Mouse (Mus musculus): ENCODE results near the gene Zfp335. TPM values are rescaled to one million over a fixed set of nuclear protein-coding genes. Genes with fewer than 3 reads are reported as not detected.

Gene Zfp335
- polyA plus RNA-seq, 1 experiment from 2014 or later = 8.0 TPM

DNA sequence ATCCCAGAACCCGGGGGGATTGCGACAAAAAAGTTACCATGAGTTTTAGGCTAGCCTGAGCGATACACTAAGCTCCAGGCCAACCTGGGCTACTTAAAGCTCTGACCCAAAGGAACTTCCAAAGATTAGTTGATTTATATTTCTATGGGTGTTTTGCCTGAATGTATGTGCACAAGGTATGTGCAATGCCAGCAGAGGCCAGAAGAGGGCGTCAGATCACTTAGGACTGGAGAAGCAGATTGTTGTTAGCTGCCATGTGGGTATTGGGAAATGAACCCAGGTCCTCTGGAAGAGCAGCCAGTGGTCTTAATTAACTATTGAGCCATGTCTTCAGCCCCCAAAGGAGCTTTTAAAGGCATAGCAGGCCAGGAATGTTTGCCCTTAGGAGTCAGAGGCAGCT, 40.2 kb upstream of the Zfp335 start:
- ATAC-seq (replicated peaks; ENCODE audit: insufficient number of reproducible peaks, low FRiP score, low TSS enrichment, low read depth) = no peak
- no peak overlapping the region for H3K9ac ChIP-seq (replicated peaks; ENCODE audit: low read length)
- H3K27ac ChIP-seq (replicated peaks; ENCODE audit: low read depth, low read length) = no peak overlapping the region
- WGBS = 78% methylated on average over 4 of the region's 4 CpGs
- H3K4me2 ChIP-seq (ENCODE audit: low read depth, low read length) = no peak overlapping the region
- H3K4me1 ChIP-seq (ENCODE audit: control insufficient read depth, insufficient read depth, low read length) = 0 out of 2 replicates have a peak, but pooled peaks cover 2% of the 10 kb centered on the region
- no peak overlapping the region for H3K4me3 ChIP-seq (ENCODE audit: low read depth, low read length)
- no peaks in the 10 kb centered on the region for H3K36me3 ChIP-seq (replicated peaks; ENCODE audit: control insufficient read depth, insufficient read depth, low read depth, low read length)
- DNase-seq (ENCODE audit: low spot score) = no peak
- H3K27me3 ChIP-seq (ENCODE audit: control insufficient read depth, insufficient read depth, low read length) = peaks cover 55% of the 10 kb centered on the region
- H3K9me3 ChIP-seq (replicated peaks; ENCODE audit: control insufficient read depth, low read length) = no peaks in the 10 kb centered on the region; the same call in 1 of the 2 replicates

DNA sequence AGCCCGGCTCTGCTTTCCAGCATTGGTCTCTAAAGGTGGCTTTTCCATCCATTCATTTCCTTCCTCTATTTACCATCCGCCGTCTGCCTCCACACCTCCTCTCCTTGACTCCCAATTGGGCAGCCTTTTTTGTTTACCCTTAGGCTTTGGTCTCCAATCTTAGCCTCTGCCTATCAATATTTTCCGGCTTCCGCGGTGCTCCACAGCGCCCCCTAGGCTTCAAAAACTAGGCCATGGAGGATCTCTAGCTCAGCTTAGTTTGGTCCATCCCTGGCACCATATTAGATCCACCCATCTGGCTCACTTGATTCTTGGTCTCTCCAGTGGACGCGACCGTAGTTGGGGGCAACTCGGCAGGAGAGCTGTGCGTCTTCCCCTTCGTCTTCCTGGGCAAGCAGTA, 38.9 kb upstream of the Zfp335 start:
- Histone ChIP-seq H3K4me1 (ENCODE audit: control insufficient read depth, insufficient read depth, low read length) (0 out of 2 replicates have a peak, but pooled peaks cover 2% of the 10 kb centered on the region), H3K4me2 (ENCODE audit: low read depth, low read length) (no peak overlapping the region), H3K27ac (replicated peaks; ENCODE audit: low read depth, low read length) (no peak overlapping the region), H3K36me3 (replicated peaks; ENCODE audit: control insufficient read depth, insufficient read depth, low read depth, low read length) (no peaks in the 10 kb centered on the region), H3K9ac (replicated peaks; ENCODE audit: low read length) (no peak overlapping the region), H3K9me3 (replicated peaks; ENCODE audit: control insufficient read depth, low read length) (no peaks in the 10 kb centered on the region), H3K27me3 (ENCODE audit: control insufficient read depth, insufficient read depth, low read length) (peaks cover 55% of the 10 kb centered on the region), H3K4me3 (ENCODE audit: low read depth, low read length) (no peak overlapping the region)
- 22% methylated on average over 13 of the region's 13 CpGs for WGBS
- DNase-seq (ENCODE audit: low spot score) = peak; percentile 30
- no peak for ATAC-seq (replicated peaks; ENCODE audit: insufficient number of reproducible peaks, low FRiP score, low TSS enrichment, low read depth)

DNA sequence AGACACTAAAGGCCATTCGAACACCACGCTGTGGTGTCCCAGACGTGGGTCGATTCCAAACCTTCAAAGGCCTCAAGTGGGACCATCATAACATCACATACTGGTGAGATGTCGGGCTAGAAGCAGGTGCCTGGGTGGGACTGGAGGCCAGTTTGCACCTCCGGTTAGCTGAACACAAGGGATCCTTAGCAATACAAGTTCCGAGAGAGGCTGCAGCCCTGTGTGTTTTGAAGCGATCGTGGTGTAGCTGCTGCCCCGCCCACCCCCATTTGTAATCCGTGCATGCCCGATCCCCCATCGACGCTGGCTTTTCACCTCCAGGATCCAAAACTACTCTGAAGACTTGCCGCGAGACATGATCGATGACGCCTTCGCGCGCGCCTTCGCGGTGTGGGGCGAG, 37.4 kb upstream of the Zfp335 start:
- Histone ChIP-seq H3K36me3 (replicated peaks; ENCODE audit: control insufficient read depth, insufficient read depth, low read depth, low read length) (no peaks in the 10 kb centered on the region), H3K27me3 (ENCODE audit: control insufficient read depth, insufficient read depth, low read length) (peaks cover 53% of the 10 kb centered on the region), H3K4me2 (ENCODE audit: low read depth, low read length) (no peak overlapping the region; the same call in 1 of the 2 replicates), H3K9me3 (replicated peaks; ENCODE audit: control insufficient read depth, low read length) (no peaks in the 10 kb centered on the region), H3K9ac (replicated peaks; ENCODE audit: low read length) (no peak overlapping the region; the same call in 1 of the 2 replicates), H3K4me3 (ENCODE audit: low read depth, low read length) (no peak overlapping the region), H3K4me1 (ENCODE audit: control insufficient read depth, insufficient read depth, low read length) (0 out of 2 replicates have a peak, but pooled peaks cover 2% of the 10 kb centered on the region), H3K27ac (replicated peaks; ENCODE audit: low read depth, low read length) (no peak overlapping the region)
- DNase-seq (ENCODE audit: low spot score) (no peak), ATAC-seq (replicated peaks; ENCODE audit: insufficient number of reproducible peaks, low FRiP score, low TSS enrichment, low read depth) (no peak)
- WGBS = 9% methylated on average over 25 of the region's 25 CpGs

DNA sequence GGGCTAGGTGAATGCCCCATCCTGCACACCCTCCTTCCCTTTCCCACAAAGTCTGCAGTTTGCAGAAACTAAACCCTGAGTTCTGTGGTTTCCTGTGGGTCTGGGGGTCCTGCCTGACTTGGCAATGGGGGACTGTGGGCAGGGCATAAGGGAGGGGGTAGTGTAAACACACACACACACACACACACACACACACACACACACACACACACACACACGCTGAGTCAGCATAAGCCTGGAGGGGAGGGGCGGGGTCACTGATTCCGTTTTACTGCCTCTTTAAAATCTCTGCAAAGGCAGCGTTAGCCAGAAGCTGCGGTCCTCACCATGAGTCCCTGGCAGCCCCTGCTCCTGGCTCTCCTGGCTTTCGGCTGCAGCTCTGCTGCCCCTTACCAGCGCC, 36.4 kb upstream of the Zfp335 start:
- WGBS = 6% methylated on average over 7 of the region's 7 CpGs
- H3K36me3 ChIP-seq (replicated peaks; ENCODE audit: control insufficient read depth, insufficient read depth, low read depth, low read length) = no peaks in the 10 kb centered on the region
- no peak overlapping the region for H3K4me3 ChIP-seq (ENCODE audit: low read depth, low read length)
- no peaks in the 10 kb centered on the region for H3K9me3 ChIP-seq (replicated peaks; ENCODE audit: control insufficient read depth, low read length)
- DNase-seq (ENCODE audit: low spot score) (no peak), ATAC-seq (replicated peaks; ENCODE audit: insufficient number of reproducible peaks, low FRiP score, low TSS enrichment, low read depth) (no peak)
- peaks cover 49% of the 10 kb centered on the region for H3K27me3 ChIP-seq (ENCODE audit: control insufficient read depth, insufficient read depth, low read length)
- H3K9ac ChIP-seq (replicated peaks; ENCODE audit: low read length) = no peak overlapping the region
- no peak overlapping the region for H3K4me2 ChIP-seq (ENCODE audit: low read depth, low read length)
- H3K27ac ChIP-seq (replicated peaks; ENCODE audit: low read depth, low read length) = no peak overlapping the region
- H3K4me1 ChIP-seq (ENCODE audit: control insufficient read depth, insufficient read depth, low read length) = 0 out of 2 replicates have a peak, but pooled peaks cover 2% of the 10 kb centered on the region

DNA sequence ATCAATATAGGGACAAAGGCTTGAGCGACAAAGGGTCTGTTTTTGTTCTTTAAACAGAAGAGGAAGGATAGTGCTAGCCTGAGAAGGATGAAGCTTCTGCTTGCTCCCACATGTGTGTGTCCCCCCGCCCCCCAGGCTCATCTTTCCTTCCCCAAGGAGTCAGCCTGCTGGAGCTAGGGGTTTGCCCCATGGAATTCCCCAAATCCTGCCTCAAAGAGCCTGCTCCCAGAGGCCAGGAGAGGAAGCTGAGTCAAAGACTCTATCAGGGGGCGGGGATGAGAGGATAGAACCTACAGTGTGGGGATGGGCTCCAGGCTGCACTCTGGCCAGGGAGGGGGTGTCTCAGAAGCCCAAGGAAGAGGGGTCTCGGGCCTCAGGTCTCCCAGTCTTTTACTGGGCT, 35.9 kb upstream of the Zfp335 start:
- Histone ChIP-seq H3K9ac (replicated peaks; ENCODE audit: low read length) (no peak overlapping the region), H3K27ac (replicated peaks; ENCODE audit: low read depth, low read length) (no peak overlapping the region), H3K27me3 (ENCODE audit: control insufficient read depth, insufficient read depth, low read length) (peaks cover 46% of the 10 kb centered on the region), H3K4me2 (ENCODE audit: low read depth, low read length) (no peak overlapping the region), H3K36me3 (replicated peaks; ENCODE audit: control insufficient read depth, insufficient read depth, low read depth, low read length) (no peaks in the 10 kb centered on the region), H3K4me3 (ENCODE audit: low read depth, low read length) (no peak overlapping the region), H3K9me3 (replicated peaks; ENCODE audit: control insufficient read depth, low read length) (no peaks in the 10 kb centered on the region), H3K4me1 (ENCODE audit: control insufficient read depth, insufficient read depth, low read length) (0 out of 2 replicates have a peak, but pooled peaks cover 2% of the 10 kb centered on the region)
- ATAC-seq (replicated peaks; ENCODE audit: insufficient number of reproducible peaks, low FRiP score, low TSS enrichment, low read depth) (no peak), DNase-seq (ENCODE audit: low spot score) (no peak)
- 26% methylated on average over 4 of the region's 4 CpGs for WGBS

DNA sequence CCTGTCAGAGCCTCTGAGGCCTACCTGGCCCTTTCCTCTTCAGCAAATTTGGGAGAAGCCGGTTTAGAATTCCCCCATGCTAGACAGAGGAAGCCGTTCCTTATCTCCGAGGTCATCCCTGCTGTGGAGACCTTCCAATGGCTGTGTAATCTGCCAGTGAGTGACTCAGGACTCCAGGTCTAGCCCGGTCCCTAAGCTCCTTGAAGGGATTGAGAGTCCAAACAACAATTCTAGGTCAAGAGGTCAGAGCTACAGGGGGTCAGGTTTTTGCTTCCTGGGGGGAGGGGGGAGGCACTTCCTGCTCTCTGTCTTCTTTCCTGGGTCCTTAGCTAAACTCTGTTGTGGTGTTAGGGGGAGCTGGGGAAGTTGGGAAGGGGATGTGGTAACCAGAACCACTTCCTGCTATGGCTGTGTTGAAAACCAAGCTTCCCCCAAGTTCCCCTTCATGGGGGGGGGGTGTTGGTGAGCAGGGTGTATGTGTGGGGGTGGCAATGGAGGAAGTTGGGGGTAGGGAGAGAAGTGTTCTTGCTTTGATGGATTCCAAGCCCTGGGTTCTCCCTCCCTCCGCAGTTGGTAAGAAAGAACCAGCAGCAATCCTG, 31.2 kb upstream of the Zfp335 start:
- Histone ChIP-seq H3K4me1 (ENCODE audit: control insufficient read depth, insufficient read depth, low read length) (peaks cover 6% of the 10 kb centered on the region), H3K9ac (replicated peaks; ENCODE audit: low read length) (no peak overlapping the region), H3K27me3 (ENCODE audit: control insufficient read depth, insufficient read depth, low read length) (peaks cover 16% of the 10 kb centered on the region), H3K27ac (replicated peaks; ENCODE audit: low read depth, low read length) (no peak overlapping the region), H3K36me3 (replicated peaks; ENCODE audit: control insufficient read depth, insufficient read depth, low read depth, low read length) (no peaks in the 10 kb centered on the region), H3K4me3 (ENCODE audit: low read depth, low read length) (no peak overlapping the region), H3K4me2 (ENCODE audit: low read depth, low read length) (no peak overlapping the region), H3K9me3 (replicated peaks; ENCODE audit: control insufficient read depth, low read length) (no peaks in the 10 kb centered on the region)
- ATAC-seq (replicated peaks; ENCODE audit: insufficient number of reproducible peaks, low FRiP score, low TSS enrichment, low read depth) (no peak), DNase-seq (ENCODE audit: low spot score) (no peak)
- 11% methylated on average over 5 of the region's 5 CpGs for WGBS

DNA sequence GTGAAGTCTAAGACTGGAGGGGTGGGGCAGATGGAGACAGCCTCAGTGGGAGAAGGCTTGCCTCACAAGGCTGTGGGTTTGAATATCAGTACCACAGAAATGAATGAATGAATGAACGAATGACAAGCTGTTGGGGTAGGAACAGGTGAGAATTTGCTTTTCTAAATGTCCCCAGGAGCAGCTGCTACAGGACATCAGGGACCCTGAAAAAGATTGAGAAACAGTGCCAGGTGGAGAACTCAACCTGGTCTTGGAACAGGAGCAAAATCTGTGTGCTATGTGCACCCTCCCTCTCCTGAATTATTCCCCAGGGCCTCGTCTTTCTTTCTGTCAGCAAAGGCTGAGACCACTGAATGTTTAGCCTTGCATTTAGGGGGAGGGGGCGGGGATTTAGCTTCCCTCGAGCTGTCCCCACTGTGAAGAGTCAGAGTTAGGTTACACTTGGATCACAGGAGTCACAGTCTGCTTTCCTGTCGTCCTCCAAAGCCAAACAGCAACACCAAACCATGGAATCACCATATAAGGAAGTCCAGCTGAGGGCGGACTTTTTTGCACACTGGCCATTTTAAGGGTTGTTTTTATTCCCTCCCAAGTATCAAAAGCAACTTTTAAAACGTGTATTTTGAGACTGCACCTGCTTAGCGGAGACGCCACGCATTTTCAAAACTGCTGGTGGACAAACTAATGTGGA, 28.7 kb upstream of the Zfp335 start, which contains the start of gene Mmp9:
Mmp9 (plus strand) TSS at position 641 of the 691 bp plus-strand sequence.
- WGBS = 14% methylated on average over 10 of the region's 10 CpGs
- peaks cover 12% of the 10 kb centered on the region for H3K27me3 ChIP-seq (ENCODE audit: control insufficient read depth, insufficient read depth, low read length)
- DNase-seq (ENCODE audit: low spot score) (peak; percentile 27), ATAC-seq (replicated peaks; ENCODE audit: insufficient number of reproducible peaks, low FRiP score, low TSS enrichment, low read depth) (no peak)
- no peak within 1 kb of the TSS for H3K4me2 ChIP-seq (ENCODE audit: low read depth, low read length)
- no peak within 1 kb of the TSS for H3K4me3 ChIP-seq (ENCODE audit: low read depth, low read length)
- H3K4me1 ChIP-seq (ENCODE audit: control insufficient read depth, insufficient read depth, low read length) = peaks cover 6% of the 10 kb centered on the region
- no peaks in the 10 kb centered on the region for H3K36me3 ChIP-seq (replicated peaks; ENCODE audit: control insufficient read depth, insufficient read depth, low read depth, low read length)
- H3K9me3 ChIP-seq (replicated peaks; ENCODE audit: control insufficient read depth, low read length) = no peaks in the 10 kb centered on the region
- H3K27ac ChIP-seq (replicated peaks; ENCODE audit: low read depth, low read length) = no peak within 1 kb of the TSS
- no peak within 1 kb of the TSS for H3K9ac ChIP-seq (replicated peaks; ENCODE audit: low read length)

DNA sequence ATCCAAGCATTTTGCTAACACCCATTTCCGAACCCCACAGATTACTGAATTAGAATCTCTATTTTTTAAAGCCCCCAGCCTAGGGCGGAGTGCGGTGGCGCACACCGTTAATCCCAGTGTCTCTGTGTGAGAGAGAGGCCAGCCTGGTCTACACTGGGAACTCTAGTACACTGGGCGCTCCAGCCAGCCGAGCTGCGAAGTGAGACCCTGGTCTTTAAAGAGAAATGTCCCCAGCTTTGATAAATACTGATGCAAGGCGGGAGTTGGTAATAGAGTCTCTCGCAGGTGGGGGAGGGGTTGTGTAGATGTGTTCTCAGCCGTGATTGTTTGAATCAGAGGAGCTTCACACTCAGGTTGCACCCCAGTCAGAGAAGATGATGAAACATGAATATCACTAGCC, 27.5 kb upstream of the Zfp335 start:
- Histone ChIP-seq H3K36me3 (replicated peaks; ENCODE audit: control insufficient read depth, insufficient read depth, low read depth, low read length) (no peaks in the 10 kb centered on the region), H3K9me3 (replicated peaks; ENCODE audit: control insufficient read depth, low read length) (no peaks in the 10 kb centered on the region), H3K4me2 (ENCODE audit: low read depth, low read length) (peak overlapping the region; percentile 45), H3K4me3 (ENCODE audit: low read depth, low read length) (no peak overlapping the region; the same call in 1 of the 2 replicates), H3K27ac (replicated peaks; ENCODE audit: low read depth, low read length) (no peak overlapping the region), H3K4me1 (ENCODE audit: control insufficient read depth, insufficient read depth, low read length) (peaks cover 6% of the 10 kb centered on the region), H3K9ac (replicated peaks; ENCODE audit: low read length) (no peak overlapping the region), H3K27me3 (ENCODE audit: control insufficient read depth, insufficient read depth, low read length) (peaks cover 12% of the 10 kb centered on the region)
- WGBS = 1% methylated on average over 11 of the region's 11 CpGs
- DNase-seq (ENCODE audit: low spot score) (peak; percentile 24), ATAC-seq (replicated peaks; ENCODE audit: insufficient number of reproducible peaks, low FRiP score, low TSS enrichment, low read depth) (no peak)
